Mouse (Mus musculus) adrenal gland, postnatal 36 days (tissue): Measurements from ENCODE around the gene Plxna1. TPM values are rescaled to one million over a fixed set of nuclear protein-coding genes. Genes with fewer than 3 reads are reported as not detected.
A peak's percentile ranks its signal among the peaks of the same experiment; 100 is the strongest.

Experiments
- DNase-seq, 2 experiments: peaks; one replicate each; pipeline ENCODE4 v3.0.0; 2021; ENCODE audit warnings: mixed read lengths in 1 of 2
- total RNA-seq, 2 experiments: library from RNA; stranded (reverse); gene quantifications; 2 replicates each; pipeline ENCODE4 v1.2.3; 2021

Gene Plxna1
- total RNA-seq, 2 experiments from 2014 or later: 55.0 to 98.6 TPM

DNA sequence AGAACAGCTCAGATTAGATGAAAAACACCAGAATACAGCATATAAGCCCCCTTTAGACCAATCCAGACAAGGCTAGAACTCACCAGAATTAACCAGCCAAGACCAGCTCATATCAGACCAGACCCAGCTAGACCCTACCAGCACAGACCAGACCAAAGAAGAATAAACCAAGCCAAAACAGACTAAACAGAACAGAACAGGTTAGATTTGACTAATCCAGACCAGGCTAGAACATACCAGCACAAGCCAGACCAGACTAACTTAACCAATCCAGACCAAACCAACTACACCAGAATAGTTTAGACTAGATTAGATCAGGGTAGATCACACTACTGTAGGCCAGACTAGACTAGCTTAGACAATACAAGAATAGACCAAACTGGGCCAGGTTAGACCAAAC is 77.3 kb downstream of the Plxna1 start:
- no peak for DNase-seq

DNA sequence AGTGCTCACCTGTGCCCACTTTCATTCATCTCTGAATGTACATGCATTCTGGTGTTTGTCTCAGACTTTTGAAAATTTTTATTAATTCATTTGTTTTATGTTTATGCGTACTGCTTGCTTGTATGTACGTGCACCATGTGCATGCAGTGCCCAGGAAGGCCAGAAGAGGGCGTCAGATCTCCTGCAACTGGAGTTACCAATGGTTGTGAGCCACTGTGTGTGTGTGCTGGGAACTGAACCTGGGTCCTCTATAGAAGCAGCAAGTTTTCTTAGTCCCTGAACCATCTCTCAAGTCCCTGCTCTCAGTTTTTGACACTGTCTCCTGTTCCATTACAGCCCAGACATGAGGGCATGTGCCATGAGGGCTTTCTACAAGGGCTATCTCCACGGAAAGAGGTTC is 79.3 kb downstream of the Plxna1 start:
- DNase-seq: no peak

DNA sequence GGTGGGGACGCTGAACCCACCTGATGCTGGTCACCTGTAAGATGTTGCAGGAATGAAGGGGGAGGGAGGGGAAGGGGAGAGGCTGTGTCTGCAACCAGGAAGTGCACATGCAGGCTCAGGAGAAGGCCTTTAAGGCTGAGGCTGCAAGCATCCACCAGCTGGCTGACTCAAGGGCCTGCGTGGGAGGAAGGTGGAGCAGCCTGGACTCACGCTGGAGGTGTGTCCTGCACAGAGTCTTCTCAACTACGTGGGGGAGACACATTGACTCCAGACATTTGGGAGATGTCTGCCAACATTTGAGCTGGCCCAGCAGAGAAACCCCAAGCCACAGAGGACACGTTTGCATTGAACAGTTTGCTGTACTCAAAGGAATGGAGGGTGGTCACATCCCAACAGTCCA is 79.8 kb downstream of the Plxna1 start:
- DNase-seq: no peak

DNA sequence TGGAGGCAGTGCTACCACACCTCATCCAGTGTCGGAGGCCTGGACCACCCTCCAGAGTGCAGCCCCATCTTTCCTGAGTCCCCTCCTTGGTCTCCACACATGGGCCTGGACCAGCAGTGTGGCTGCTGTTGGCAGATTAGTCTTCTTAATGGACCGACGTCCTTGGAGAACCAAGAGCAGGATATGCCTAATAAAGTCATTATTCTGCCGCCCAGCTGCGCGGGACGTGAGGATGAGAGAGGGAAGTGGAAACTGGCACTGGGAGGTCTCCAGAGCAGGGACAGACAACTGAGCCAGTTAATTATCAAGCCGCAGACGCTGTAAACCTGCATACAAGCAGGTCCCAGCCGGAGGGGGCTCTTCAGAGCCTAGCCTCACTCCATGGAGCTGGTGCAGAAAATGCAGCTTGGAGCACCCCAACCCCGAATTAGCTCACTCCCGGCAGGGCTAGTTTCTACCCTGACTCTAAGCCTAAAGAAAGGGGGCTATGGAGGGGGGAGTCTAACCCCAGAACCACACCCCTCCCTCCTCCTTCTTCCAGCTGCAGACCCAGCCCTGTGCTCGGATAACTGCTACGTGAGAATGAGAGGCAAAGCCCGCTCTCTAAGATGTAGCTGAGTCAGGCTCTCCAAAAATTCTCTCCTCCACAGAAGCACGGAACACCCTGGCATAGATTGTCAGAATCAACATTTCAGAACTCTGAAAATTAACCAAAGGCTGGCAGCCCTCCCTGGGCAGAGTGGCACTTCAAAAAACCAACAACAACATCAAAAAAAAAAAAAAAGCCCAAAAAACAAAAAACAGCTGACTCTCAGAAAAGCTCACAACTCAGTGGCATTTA is 80.7 kb downstream of the Plxna1 start:
- no peak for DNase-seq

DNA sequence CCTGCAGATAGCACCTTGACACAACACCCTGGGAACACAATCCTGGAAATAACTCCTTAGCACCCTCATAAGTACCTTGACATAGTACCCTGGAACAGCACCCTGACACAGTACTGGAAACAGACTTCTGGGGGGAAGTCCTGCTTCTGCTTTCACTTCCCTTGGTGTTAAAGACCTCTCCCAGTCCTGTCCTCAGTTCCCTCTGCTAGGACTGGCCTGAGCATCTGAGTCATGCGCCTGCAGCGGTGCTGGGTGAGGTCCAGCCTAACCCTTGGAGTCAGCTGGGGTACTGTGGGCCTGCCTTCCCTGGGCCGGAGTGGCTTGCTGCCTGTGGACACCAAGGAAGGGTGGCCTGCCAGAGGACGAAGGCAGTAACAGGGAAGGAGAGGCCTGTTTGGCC is 81.9 kb downstream of the Plxna1 start:
- peak; percentile 43 to 49 for DNase-seq

DNA sequence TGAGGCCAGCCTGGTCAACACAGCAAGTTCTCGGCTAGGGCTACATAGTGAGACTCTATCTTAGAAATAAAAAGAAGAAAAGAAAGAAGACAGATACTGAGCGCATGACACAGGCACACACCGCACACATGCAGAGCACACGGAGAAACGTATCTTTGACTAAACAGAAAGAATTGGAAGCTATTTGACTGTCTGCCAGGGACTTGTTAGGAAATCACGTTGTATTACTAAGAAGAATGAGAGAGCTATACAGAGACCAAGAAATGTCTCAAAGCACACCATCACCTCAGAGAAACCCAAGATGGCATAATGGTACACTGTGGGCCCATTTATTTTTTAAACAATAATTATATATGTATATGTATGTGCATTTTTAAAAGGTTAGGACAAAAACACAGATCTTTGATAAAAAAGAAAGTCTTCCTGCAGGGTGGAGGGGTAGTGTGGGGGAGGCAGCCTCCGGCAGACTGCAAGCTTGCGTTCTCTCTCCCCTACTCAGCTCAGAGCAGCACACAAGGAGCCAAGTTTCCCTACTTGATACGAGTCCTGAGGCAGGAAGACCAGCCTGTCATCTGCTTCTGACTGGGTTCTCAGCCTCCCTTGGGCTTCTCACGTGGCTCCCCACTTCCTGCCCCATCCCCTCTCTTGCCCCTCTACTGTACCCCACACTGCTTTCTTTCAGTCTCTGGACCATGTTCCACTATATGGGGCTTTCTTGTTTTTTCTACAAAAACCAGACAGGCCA is 90.5 kb downstream of the Plxna1 start:
- DNase-seq: no peak

DNA sequence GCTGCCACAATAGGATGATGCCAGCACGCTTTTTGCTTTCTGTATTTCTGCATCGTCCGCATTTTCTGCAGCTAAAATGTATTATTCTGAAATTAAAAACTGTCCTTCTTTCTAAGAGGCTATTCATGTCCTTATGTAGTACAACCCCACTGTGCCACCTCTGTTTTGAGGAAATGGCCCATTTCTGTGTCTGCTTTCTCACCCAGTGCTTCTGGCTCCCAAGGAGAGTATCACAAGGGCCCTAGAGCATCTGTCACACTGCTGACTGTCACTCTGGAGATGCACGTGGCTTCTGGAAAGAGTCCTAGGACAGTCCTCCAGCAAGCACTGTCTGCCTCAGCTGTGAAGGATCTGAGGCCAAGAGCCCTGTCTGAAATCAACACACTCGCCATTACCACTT is 95.2 kb downstream of the Plxna1 start:
- no peak for DNase-seq

Other genes starting within 250 kb of the Plxna1 start
- gene Chchd6, start 233.0 kb upstream of the Plxna1 start, total RNA-seq: 10 to 100 TPM; 27.2 to 37.5 TPM